In genomic region chr2:157068701-157069354, GRCm38 (mm10) we compare ENCODE assay signal across 11 mouse cellular contexts. TPM values are rescaled to one million over a fixed set of nuclear protein-coding genes. Genes with fewer than 3 reads are reported as not detected.
DNase-seq lines count a peak whose midpoint lies in the region; ATAC-seq and TF ChIP-seq lines count a peak whose summit lies in the region.
"Had no signal": no experiment of that assay in that cellular context is flagged by ENCODE, and none has a peak within 500 bp of the region (broad histone marks: within the 10 kb centered on the region; RNA-seq: fewer than 3 reads in every experiment).

No protein-coding gene starts in this region.

- peak overlapping the region; percentile 51 for H3K4me2 ChIP-seq in heart, embryonic 13.5 days
- no peak overlapping the region for H3K4me2 ChIP-seq in embryonic facial prominence, embryonic 15.5 days (replicated peaks)
- 0 out of 2 replicates have a peak overlapping the region, but pooled peaks have one; percentile 14 for H3K4me2 ChIP-seq in limb, embryonic 15.5 days
- H3K4me2 ChIP-seq: liver, embryonic 13.5 days had no signal

- TF ChIP-seq POLR2A in brain, embryonic 14.5 days (IDR thresholded peaks at IDR 0.05; ENCODE audit: borderline replicate concordance, extremely low read depth, insufficient read depth, insufficient read length, poor library complexity, severe bottlenecking): no peak

- WGBS in heart, embryonic 13.5 days: 68% methylated on average over 14 of the region's 14 CpGs
- 48% methylated on average over 14 of the region's 14 CpGs for WGBS in embryonic facial prominence, embryonic 15.5 days
- 62% methylated on average over 14 of the region's 14 CpGs for WGBS in limb, embryonic 15.5 days

- no peak overlapping the region for H3K4me3 ChIP-seq in heart, embryonic 13.5 days
- H3K4me3 ChIP-seq in embryonic facial prominence, embryonic 15.5 days (replicated peaks): no peak overlapping the region
- H3K4me3 ChIP-seq in limb, embryonic 15.5 days: no peak overlapping the region
- H3K4me3 ChIP-seq: erythroblast, embryonic 14.5 days; liver, embryonic 13.5 days had no signal

- ATAC-seq in heart, embryonic 13.5 days (ENCODE audit: extremely low read depth, insufficient number of reproducible peaks, low FRiP score, low TSS enrichment): no peak
- ATAC-seq in embryonic facial prominence, embryonic 15.5 days (ENCODE audit: insufficient number of reproducible peaks, low FRiP score, low TSS enrichment, low read depth): no peak
- no peak for ATAC-seq in limb, embryonic 15.5 days (ENCODE audit: insufficient number of reproducible peaks, low FRiP score, low TSS enrichment, low read depth)
- no peak for ATAC-seq in CD4-positive, CD25-positive, alpha-beta regulatory T cell, adult 4 months

- H3K27me3 ChIP-seq in heart, embryonic 13.5 days (replicated peaks): no peaks in the 10 kb centered on the region
- H3K27me3 ChIP-seq in embryonic facial prominence, embryonic 15.5 days: no peaks in the 10 kb centered on the region
- H3K27me3 ChIP-seq in limb, embryonic 15.5 days: no peaks in the 10 kb centered on the region
- H3K27me3 ChIP-seq: liver, embryonic 13.5 days had no signal

- H3K9me3 ChIP-seq in heart, embryonic 13.5 days: no peaks in the 10 kb centered on the region
- no peaks in the 10 kb centered on the region for H3K9me3 ChIP-seq in embryonic facial prominence, embryonic 15.5 days (replicated peaks)
- H3K9me3 ChIP-seq in limb, embryonic 15.5 days: no peaks in the 10 kb centered on the region
- H3K9me3 ChIP-seq: liver, embryonic 13.5 days had no signal

- peak overlapping the region; percentile 96 for H3K27ac ChIP-seq in heart, embryonic 13.5 days (replicated peaks)
- H3K27ac ChIP-seq in embryonic facial prominence, embryonic 15.5 days (replicated peaks): peak overlapping the region; percentile 73
- peak overlapping the region; percentile 81 for H3K27ac ChIP-seq in limb, embryonic 15.5 days

- H3K4me1 ChIP-seq in heart, embryonic 13.5 days: peaks cover 100% of the 10 kb centered on the region
- peaks cover 89% of the 10 kb centered on the region for H3K4me1 ChIP-seq in embryonic facial prominence, embryonic 15.5 days
- peaks cover 91% of the 10 kb centered on the region for H3K4me1 ChIP-seq in limb, embryonic 15.5 days

- no peak for TF ChIP-seq CTCF in brain, embryonic 14.5 days (IDR thresholded peaks at IDR 0.05; ENCODE audit: borderline replicate concordance, extremely low read depth, insufficient read depth, insufficient read length)

- DNase-seq in heart, postnatal 25 days (ENCODE audit: low spot score): no peak
- DNase-seq in brain, embryonic 14.5 days (ENCODE audit: low read depth): peak; percentile 26
- no peak for DNase-seq in B cell, adult 2 months
- no peak for DNase-seq in thymus, postnatal 36 days
- DNase-seq: liver, embryonic 13.5 days had no signal

- peaks cover 16% of the 10 kb centered on the region for H3K36me3 ChIP-seq in heart, embryonic 13.5 days
- no peaks in the 10 kb centered on the region for H3K36me3 ChIP-seq in embryonic facial prominence, embryonic 15.5 days
- peaks cover 10% of the 10 kb centered on the region; the same call in 1 of the 2 replicates for H3K36me3 ChIP-seq in limb, embryonic 15.5 days
- H3K36me3 ChIP-seq: liver, embryonic 13.5 days had no signal

- intact Hi-C loops in heart, postnatal 25 days (cut with DNase I): no loop called here

- H3K9ac ChIP-seq in heart, embryonic 13.5 days: peak overlapping the region; percentile 77
- H3K9ac ChIP-seq in embryonic facial prominence, embryonic 15.5 days: no peak overlapping the region
- H3K9ac ChIP-seq in limb, embryonic 15.5 days: no peak overlapping the region
- H3K9ac ChIP-seq: liver, embryonic 13.5 days had no signal

RNA-seq across cellular contexts. Expression of gene Soga1, which starts 10.2 kb away (rescaled TPM):
- polyA plus RNA-seq in heart, embryonic 13.5 days (2015; fragmentation: Nextera tagmentation; extraction: Ambion mirVana): 2.6 TPM in 2 replicates
- 10 to 100 TPM; 11.9 to 14.1 TPM for total RNA-seq in heart, postnatal 25 days (2021)
- 21.3 and 40.2 TPM in 2 replicates for polyA plus RNA-seq in brain, embryonic 14.5 days (2012; rRNA removed)
- polyA plus RNA-seq in embryonic facial prominence, embryonic 15.5 days (2015; fragmentation: Nextera tagmentation; extraction: Ambion mirVana): 3.5 and 4.4 TPM in 2 replicates
- polyA plus RNA-seq in limb, embryonic 15.5 days (2015; fragmentation: Nextera tagmentation; extraction: Ambion mirVana): 2.3 and 2.9 TPM in 2 replicates
- under 1 TPM in 1 of 2 experiments, not detected in 1; 0.16 TPM for polyA plus RNA-seq in CD4-positive, CD25-positive, alpha-beta regulatory T cell, adult 4 months (2017; shearing (Covaris generic))

RNA-seq across cellular contexts. Expression of gene Tldc2, which starts 18.0 kb away (rescaled TPM):
- polyA plus RNA-seq in heart, embryonic 13.5 days (2015; fragmentation: Nextera tagmentation; extraction: Ambion mirVana): not detected in 2 replicates
- not detected for total RNA-seq in heart, postnatal 25 days (2021)
- not detected in 2 replicates for polyA plus RNA-seq in brain, embryonic 14.5 days (2012; rRNA removed)
- not detected in 2 replicates for polyA plus RNA-seq in embryonic facial prominence, embryonic 15.5 days (2015; fragmentation: Nextera tagmentation; extraction: Ambion mirVana)
- polyA plus RNA-seq in limb, embryonic 15.5 days (2015; fragmentation: Nextera tagmentation; extraction: Ambion mirVana): not detected in 2 replicates
- polyA plus RNA-seq in CD4-positive, CD25-positive, alpha-beta regulatory T cell, adult 4 months (2017; shearing (Covaris generic)): not detected
- total RNA-seq: ES-E14 had no signal
- polyA plus RNA-seq: erythroblast, embryonic 14.5 days; liver, embryonic 13.5 days had no signal
